Mouse (Mus musculus): ENCODE measurements around the gene Hist1h1e. TPM values are rescaled to one million over a fixed set of nuclear protein-coding genes. Genes with fewer than 3 reads are reported as not detected.
"Not testable (repeated sequence)": the region's sequence is repeated elsewhere in the genome, so short reads cannot be mapped to it uniquely, and the experiment has no call there.

Gene Hist1h1e
- polyA plus RNA-seq, 1 experiment = 0.41 TPM

- no peak overlapping the region for H3K4me3 ChIP-seq (ENCODE audit: control insufficient read depth, low read depth, low read length)
- TF ChIP-seq CTCF (IDR thresholded peaks at IDR 0.05; ENCODE audit: control insufficient read depth, insufficient read depth, insufficient replicate concordance, low read depth, low read length) = no peak
- TF ChIP-seq POLR2A (IDR thresholded peaks at IDR 0.05; ENCODE audit: control insufficient read depth, low read depth, low read length) = no peak
- no peaks in the 10 kb centered on the region for H3K27me3 ChIP-seq (ENCODE audit: control insufficient read depth, insufficient read depth, low read length)
- H3K36me3 ChIP-seq (ENCODE audit: control insufficient read depth, insufficient read depth, low read length) = no peaks in the 10 kb centered on the region
- H3K4me1 ChIP-seq (ENCODE audit: control insufficient read depth, insufficient read depth, low read length) = no peaks in the 10 kb centered on the region
- no peak overlapping the region for H3K27ac ChIP-seq (ENCODE audit: control insufficient read depth, insufficient read depth, low read depth, low read length)
These were observed 17.9 kb downstream of the Hist1h1e start for GRCm38 (mm10) chr13:23604452-23604851.

- Histone ChIP-seq H3K36me3 (ENCODE audit: control insufficient read depth, insufficient read depth, low read length) (no peaks in the 10 kb centered on the region), H3K27me3 (ENCODE audit: control insufficient read depth, insufficient read depth, low read length) (no peaks in the 10 kb centered on the region), H3K4me1 (ENCODE audit: control insufficient read depth, insufficient read depth, low read length) (no peaks in the 10 kb centered on the region), H3K27ac (ENCODE audit: control insufficient read depth, insufficient read depth, low read depth, low read length) (no peak overlapping the region), H3K4me3 (ENCODE audit: control insufficient read depth, low read depth, low read length) (no peak overlapping the region)
- TF ChIP-seq POLR2A (IDR thresholded peaks at IDR 0.05; ENCODE audit: control insufficient read depth, low read depth, low read length) (no peak), CTCF (IDR thresholded peaks at IDR 0.05; ENCODE audit: control insufficient read depth, insufficient read depth, insufficient replicate concordance, low read depth, low read length) (no peak)
These were observed 19.1 kb downstream of the Hist1h1e start for GRCm38 (mm10) chr13:23603182-23603699.

GRCm38 (mm10) chr13:23597957-23598356 lies 24.4 kb downstream of the Hist1h1e start:
- no peak for TF ChIP-seq POLR2A (IDR thresholded peaks at IDR 0.05; ENCODE audit: control insufficient read depth, low read depth, low read length)
- TF ChIP-seq CTCF (IDR thresholded peaks at IDR 0.05; ENCODE audit: control insufficient read depth, insufficient read depth, insufficient replicate concordance, low read depth, low read length) = peak; percentile 43; the same call in 1 of the 2 replicates
- no peaks in the 10 kb centered on the region for H3K4me1 ChIP-seq (ENCODE audit: control insufficient read depth, insufficient read depth, low read length)
- no peaks in the 10 kb centered on the region for H3K27me3 ChIP-seq (ENCODE audit: control insufficient read depth, insufficient read depth, low read length)
- no peaks in the 10 kb centered on the region for H3K36me3 ChIP-seq (ENCODE audit: control insufficient read depth, insufficient read depth, low read length)
- no peak overlapping the region for H3K4me3 ChIP-seq (ENCODE audit: control insufficient read depth, low read depth, low read length)
- H3K27ac ChIP-seq (ENCODE audit: control insufficient read depth, insufficient read depth, low read depth, low read length) = no peak overlapping the region

- Histone ChIP-seq H3K27me3 (ENCODE audit: control insufficient read depth, insufficient read depth, low read length) (no peaks in the 10 kb centered on the region), H3K36me3 (ENCODE audit: control insufficient read depth, insufficient read depth, low read length) (no peaks in the 10 kb centered on the region), H3K27ac (ENCODE audit: control insufficient read depth, insufficient read depth, low read depth, low read length) (no peak overlapping the region), H3K4me1 (ENCODE audit: control insufficient read depth, insufficient read depth, low read length) (no peaks in the 10 kb centered on the region), H3K4me3 (ENCODE audit: control insufficient read depth, low read depth, low read length) (no peak overlapping the region)
- TF ChIP-seq CTCF (IDR thresholded peaks at IDR 0.05; ENCODE audit: control insufficient read depth, insufficient read depth, insufficient replicate concordance, low read depth, low read length) (no peak), POLR2A (IDR thresholded peaks at IDR 0.05; ENCODE audit: control insufficient read depth, low read depth, low read length) (no peak)
These were observed 26.6 kb downstream of the Hist1h1e start for GRCm38 (mm10) chr13:23595622-23596372.

- Histone ChIP-seq H3K4me1 (ENCODE audit: control insufficient read depth, insufficient read depth, low read length) (no peaks in the 10 kb centered on the region), H3K36me3 (ENCODE audit: control insufficient read depth, insufficient read depth, low read length) (no peaks in the 10 kb centered on the region), H3K4me3 (ENCODE audit: control insufficient read depth, low read depth, low read length) (no peak overlapping the region), H3K27ac (ENCODE audit: control insufficient read depth, insufficient read depth, low read depth, low read length) (no peak overlapping the region), H3K27me3 (ENCODE audit: control insufficient read depth, insufficient read depth, low read length) (no peaks in the 10 kb centered on the region)
- TF ChIP-seq CTCF (IDR thresholded peaks at IDR 0.05; ENCODE audit: control insufficient read depth, insufficient read depth, insufficient replicate concordance, low read depth, low read length) = no peak
- TF ChIP-seq POLR2A (IDR thresholded peaks at IDR 0.05; ENCODE audit: control insufficient read depth, low read depth, low read length) = no peak
These were observed 27.2 kb downstream of the Hist1h1e start for GRCm38 (mm10) chr13:23595185-23595584.

- no peaks in the 10 kb centered on the region for H3K27me3 ChIP-seq (ENCODE audit: control insufficient read depth, insufficient read depth, low read length)
- no peak overlapping the region for H3K4me3 ChIP-seq (ENCODE audit: control insufficient read depth, low read depth, low read length)
- no peaks in the 10 kb centered on the region for H3K36me3 ChIP-seq (ENCODE audit: control insufficient read depth, insufficient read depth, low read length)
- H3K27ac ChIP-seq (ENCODE audit: control insufficient read depth, insufficient read depth, low read depth, low read length) = no peak overlapping the region
- H3K4me1 ChIP-seq (ENCODE audit: control insufficient read depth, insufficient read depth, low read length) = no peaks in the 10 kb centered on the region
- no peak for TF ChIP-seq POLR2A (IDR thresholded peaks at IDR 0.05; ENCODE audit: control insufficient read depth, low read depth, low read length)
- TF ChIP-seq CTCF (IDR thresholded peaks at IDR 0.05; ENCODE audit: control insufficient read depth, insufficient read depth, insufficient replicate concordance, low read depth, low read length) = no peak
These were observed 29.1 kb downstream of the Hist1h1e start for GRCm38 (mm10) chr13:23593051-23593770.

GRCm38 (mm10) chr13:23592614-23593013 lies 29.7 kb downstream of the Hist1h1e start:
- no peak overlapping the region for H3K4me3 ChIP-seq (ENCODE audit: control insufficient read depth, low read depth, low read length)
- H3K27me3 ChIP-seq (ENCODE audit: control insufficient read depth, insufficient read depth, low read length) = no peaks in the 10 kb centered on the region
- no peaks in the 10 kb centered on the region for H3K36me3 ChIP-seq (ENCODE audit: control insufficient read depth, insufficient read depth, low read length)
- no peak overlapping the region for H3K27ac ChIP-seq (ENCODE audit: control insufficient read depth, insufficient read depth, low read depth, low read length)
- H3K4me1 ChIP-seq (ENCODE audit: control insufficient read depth, insufficient read depth, low read length) = no peaks in the 10 kb centered on the region
- TF ChIP-seq POLR2A (IDR thresholded peaks at IDR 0.05; ENCODE audit: control insufficient read depth, low read depth, low read length) (no peak), CTCF (IDR thresholded peaks at IDR 0.05; ENCODE audit: control insufficient read depth, insufficient read depth, insufficient replicate concordance, low read depth, low read length) (no peak)

- H3K4me1 ChIP-seq (ENCODE audit: control insufficient read depth, insufficient read depth, low read length); H3K27me3 ChIP-seq (ENCODE audit: control insufficient read depth, insufficient read depth, low read length); H3K36me3 ChIP-seq (ENCODE audit: control insufficient read depth, insufficient read depth, low read length); H3K27ac ChIP-seq (ENCODE audit: control insufficient read depth, insufficient read depth, low read depth, low read length); H3K4me3 ChIP-seq (ENCODE audit: control insufficient read depth, low read depth, low read length): not testable (repeated sequence)
These were observed 30.5 kb downstream of the Hist1h1e start for GRCm38 (mm10) chr13:23591886-23592285.

Measured in testis, adult 2 months (tissue).